Mouse (Mus musculus) lung, embryonic 14.5 days (tissue): ENCODE results near the gene Runx1. TPM values are rescaled to one million over a fixed set of nuclear protein-coding genes. Genes with fewer than 3 reads are reported as not detected.

Source experiments
- ATAC-seq: fragments of 200-750 bp; cut with Nextera tagmentation; 2 replicates; pipeline ENCODE4 v1.8.0; 2017; ENCODE audit warnings: mild to moderate bottlenecking, moderate TSS enrichment, moderate library complexity; ENCODE audit not compliant: insufficient read depth
- DNase-seq: peaks from one replicate; pipeline ENCODE4 v3.0.0-alpha.2; 2015
- H3K27ac ChIP-seq: fragments of 300-500 bp; sonication (generic); 2 replicates; pipeline ENCODE4 v1.5.1; 2014; ENCODE audit warnings: low read depth, mild to moderate bottlenecking, moderate library complexity
- H3K27me3 ChIP-seq: fragments of 300-500 bp; sonication (generic); 2 replicates; pipeline ENCODE4 v1.6.1; 2014; ENCODE audit warnings: low read length, control low read depth; ENCODE audit not compliant: insufficient read depth
- H3K36me3 ChIP-seq: fragments of 300-500 bp; sonication (generic); 2 replicates; pipeline ENCODE4 v1.6.1; 2014; ENCODE audit warnings: control low read depth; ENCODE audit not compliant: insufficient read depth
- H3K4me1 ChIP-seq: fragments of 300-500 bp; sonication (generic); 2 replicates; pipeline ENCODE4 v1.6.1; 2014; ENCODE audit warnings: antibody characterized with exemption, control low read depth; ENCODE audit not compliant: insufficient read depth
- H3K4me2 ChIP-seq: fragments of 300-500 bp; sonication (generic); 2 replicates; pipeline ENCODE4 v1.6.1; 2014; ENCODE audit warnings: mild to moderate bottlenecking
- H3K4me3 ChIP-seq: fragments of 300-500 bp; sonication (generic); 2 replicates; pipeline ENCODE4 v1.5.1; 2014; ENCODE audit warnings: low read depth, low read length
- H3K9ac ChIP-seq: fragments of 300-500 bp; sonication (generic); 2 replicates; pipeline ENCODE4 v1.6.1; 2014
- H3K9me3 ChIP-seq: fragments of 300-500 bp; sonication (generic); 2 replicates; pipeline ENCODE4 v1.6.1; 2016; ENCODE audit warnings: low read depth, low read length, control low read depth
- CTCF ChIP-seq: IDR thresholded peaks from 2 replicates; pipeline ENCODE4 v1.5.1; 2016; ENCODE audit warnings: antibody characterized with exemption, low read depth
- WGBS: fragments of 180-500 bp; shearing (Covaris S2); extraction: QIAGEN DNeasy Blood & Tissue Kit; methylation state at CpG from one replicate; pipeline ENCODE4 v1.1.7; 2014; 5-methylcytosine and 5-hydroxymethylcytosine counted together
- polyA plus RNA-seq: library from polyadenylated mRNA; unstranded; fragments of >200 nt; fragmentation: Nextera tagmentation; extraction: Ambion mirVana; gene quantifications from 2 replicates; pipeline ENCODE4 v1.2.1, GENCODE M21; 2014

Runx1 gene
- polyA plus RNA-seq, 1 experiment from 2014 or later = 10.8 TPM

DNA sequence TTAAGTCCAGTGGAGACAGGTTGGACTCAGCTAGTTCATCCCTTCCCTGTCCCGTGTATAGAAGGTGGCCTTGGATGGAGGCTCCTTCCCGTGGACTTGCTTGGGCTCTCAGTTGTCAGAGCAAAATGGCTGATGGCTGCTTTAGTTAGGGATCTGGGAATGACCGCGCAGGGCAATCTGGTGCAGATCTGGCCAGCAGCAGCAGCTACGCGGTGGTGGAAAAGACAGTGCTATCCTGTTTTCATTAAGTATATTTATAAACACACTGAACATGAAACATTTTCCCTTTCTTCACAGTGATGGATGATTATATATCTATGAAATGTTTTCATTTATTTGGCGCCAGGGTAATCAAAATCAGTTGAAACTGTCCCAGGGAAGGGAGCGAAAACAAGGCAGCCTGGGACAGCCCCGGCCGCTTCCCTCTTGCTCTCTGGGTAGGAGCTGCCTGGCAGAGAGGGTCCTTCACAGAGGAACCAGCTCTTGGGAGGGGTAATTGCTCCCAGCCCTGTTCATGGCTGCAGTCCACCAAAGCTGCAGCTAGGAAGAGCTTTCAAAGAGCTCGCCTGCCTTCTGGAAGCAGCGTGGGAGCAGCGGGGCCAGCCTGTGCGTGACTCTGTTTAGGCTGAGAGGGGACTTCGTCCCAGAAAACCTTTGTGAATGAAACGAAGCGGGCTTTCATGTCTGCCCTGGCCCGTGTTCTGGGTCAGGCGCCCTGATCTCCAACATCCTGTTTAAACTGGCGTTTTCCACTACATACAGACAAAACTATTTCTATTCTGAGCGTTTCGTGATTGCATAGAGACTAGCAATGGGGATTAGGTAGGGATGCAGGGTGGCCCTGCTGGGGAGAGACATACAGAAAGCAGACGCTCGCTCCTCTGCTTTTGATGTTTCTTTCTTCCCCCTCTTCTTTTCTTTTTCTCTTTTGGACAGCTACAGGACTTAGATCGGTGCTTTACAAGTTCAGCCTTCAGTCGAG is 19.6 kb upstream of the Runx1 start:
- H3K4me1 ChIP-seq = peaks cover 9% of the 10 kb centered on the region
- H3K27me3 ChIP-seq = no peaks in the 10 kb centered on the region
- no peak overlapping the region for H3K4me3 ChIP-seq
- ATAC-seq (peak; percentile 90), DNase-seq (peak; percentile 79)
- H3K9ac ChIP-seq = no peak overlapping the region
- peak overlapping the region; percentile 84 for H3K27ac ChIP-seq
- TF ChIP-seq CTCF = peak; percentile 35; the same call in 1 of the 2 replicates
- no peaks in the 10 kb centered on the region for H3K9me3 ChIP-seq
- H3K36me3 ChIP-seq = no peaks in the 10 kb centered on the region
- peak overlapping the region; percentile 32 for H3K4me2 ChIP-seq
- 23% methylated on average over 26 of the region's 26 CpGs for WGBS

DNA sequence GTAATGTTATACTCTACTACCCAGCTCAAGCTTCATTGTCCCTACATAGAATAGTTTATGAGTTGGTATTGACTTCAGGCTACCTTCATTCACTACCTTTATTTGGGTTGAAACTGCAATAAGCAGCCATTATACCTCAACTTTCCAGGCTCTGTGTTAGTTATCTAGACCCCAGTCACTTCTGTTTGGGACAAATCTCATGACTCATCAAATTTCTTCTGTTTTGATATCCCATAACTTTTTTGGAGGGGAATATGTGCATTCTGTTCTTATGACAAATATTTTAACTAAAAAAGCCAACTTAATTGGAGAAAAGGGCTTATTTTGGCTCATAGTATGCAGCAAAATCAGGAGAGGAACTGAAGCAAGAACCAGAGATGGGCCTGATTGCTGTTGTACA is 12.8 kb upstream of the Runx1 start:
- Histone ChIP-seq H3K27me3 (no peaks in the 10 kb centered on the region), H3K27ac (no peak overlapping the region), H3K4me2 (no peak overlapping the region), H3K36me3 (no peaks in the 10 kb centered on the region), H3K9ac (no peak overlapping the region), H3K4me1 (no peaks in the 10 kb centered on the region), H3K9me3 (no peaks in the 10 kb centered on the region), H3K4me3 (no peak overlapping the region)
- ATAC-seq = no peak
- no peak for TF ChIP-seq CTCF
- DNase-seq = no peak

DNA sequence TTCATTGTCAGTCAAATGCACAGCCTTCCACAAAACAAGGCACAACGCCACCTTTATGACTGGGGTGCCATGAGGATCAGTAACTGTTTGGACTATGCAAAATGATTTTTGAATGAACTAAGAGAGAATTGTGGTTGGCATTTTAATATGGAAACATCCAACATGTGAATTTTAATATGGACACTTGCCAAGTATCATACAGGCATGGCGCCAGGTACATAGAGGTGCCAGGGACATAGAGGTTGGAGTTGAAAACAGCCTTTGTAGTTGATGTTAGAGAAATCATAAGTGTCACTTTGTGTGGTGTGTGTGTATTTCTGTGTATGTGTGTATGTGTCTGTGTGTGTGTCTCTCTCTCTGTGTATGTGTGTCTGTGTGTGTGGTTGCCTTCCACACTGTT is 5.4 kb upstream of the Runx1 start:
- H3K9ac ChIP-seq = no peak overlapping the region
- H3K27me3 ChIP-seq = no peaks in the 10 kb centered on the region
- no peak for ATAC-seq
- H3K36me3 ChIP-seq = no peaks in the 10 kb centered on the region
- H3K4me1 ChIP-seq = peaks cover 9% of the 10 kb centered on the region; the same call in 1 of the 2 replicates
- no peak for DNase-seq
- 82% methylated on average over 2 of the region's 2 CpGs for WGBS
- no peak overlapping the region for H3K4me2 ChIP-seq
- no peak for TF ChIP-seq CTCF
- H3K27ac ChIP-seq = no peak overlapping the region
- no peaks in the 10 kb centered on the region for H3K9me3 ChIP-seq
- no peak overlapping the region for H3K4me3 ChIP-seq

DNA sequence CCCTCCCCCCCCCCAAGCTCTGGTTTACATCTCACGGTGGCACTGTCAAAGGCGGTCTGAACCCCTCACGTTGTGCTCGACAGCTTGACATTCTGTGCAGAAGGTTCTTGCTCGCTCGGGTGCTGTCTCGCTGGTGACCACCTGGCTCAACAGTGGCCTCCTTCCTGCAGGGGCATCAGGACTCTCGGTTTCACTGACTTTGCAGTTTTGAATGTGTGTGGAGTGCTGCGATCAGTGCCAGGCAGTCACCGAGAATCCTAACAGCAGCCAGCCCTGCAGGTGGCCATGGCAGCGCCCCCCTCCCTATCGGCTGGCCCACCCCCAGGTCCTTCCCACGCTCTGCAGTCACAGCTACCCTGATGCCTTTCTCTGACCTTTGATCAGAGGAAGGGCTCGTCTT is 4.5 kb upstream of the Runx1 start:
- no peak overlapping the region for H3K9ac ChIP-seq
- H3K4me2 ChIP-seq = 0 out of 2 replicates have a peak overlapping the region, but pooled peaks have one; percentile 15
- no peaks in the 10 kb centered on the region for H3K27me3 ChIP-seq
- WGBS = 37% methylated on average over 14 of the region's 14 CpGs
- TF ChIP-seq CTCF = no peak
- no peak for DNase-seq
- H3K4me1 ChIP-seq = peaks cover 9% of the 10 kb centered on the region; the same call in 1 of the 2 replicates
- no peak overlapping the region for H3K27ac ChIP-seq
- H3K4me3 ChIP-seq = no peak overlapping the region
- H3K9me3 ChIP-seq = no peaks in the 10 kb centered on the region
- ATAC-seq = no peak
- H3K36me3 ChIP-seq = no peaks in the 10 kb centered on the region

DNA sequence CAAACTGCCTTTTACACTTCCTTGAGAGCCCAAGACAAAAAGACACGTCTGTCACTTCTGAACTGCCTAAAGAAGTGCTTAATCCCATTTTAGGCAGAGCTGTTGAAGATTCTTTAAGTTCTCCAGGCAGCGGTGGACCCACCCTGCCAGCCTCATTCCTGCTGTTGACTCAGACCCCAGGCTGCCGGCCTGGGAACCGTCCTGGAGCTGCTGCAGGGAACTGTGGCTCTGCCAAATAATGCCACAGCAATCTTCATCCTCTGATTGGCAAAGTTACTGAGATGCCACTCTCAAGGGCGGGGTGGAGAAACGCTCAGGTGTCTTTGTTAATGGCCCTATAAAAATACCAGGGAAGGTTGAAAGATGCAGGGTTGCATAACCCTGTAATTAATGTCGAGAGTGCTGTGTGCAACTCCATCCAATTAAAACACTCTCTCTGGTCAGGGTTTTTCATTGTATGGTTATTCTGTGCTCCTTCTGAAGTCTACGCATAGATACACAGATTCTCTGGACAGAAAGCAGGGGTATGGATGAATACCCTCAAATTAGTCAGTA is 2.4 kb upstream of the Runx1 start:
- H3K4me3 ChIP-seq = no peak overlapping the region
- TF ChIP-seq CTCF = no peak
- no peaks in the 10 kb centered on the region for H3K9me3 ChIP-seq
- no peak overlapping the region for H3K4me2 ChIP-seq
- DNase-seq (no peak), ATAC-seq (no peak)
- H3K36me3 ChIP-seq = no peaks in the 10 kb centered on the region
- no peak overlapping the region for H3K27ac ChIP-seq
- H3K9ac ChIP-seq = no peak overlapping the region
- H3K4me1 ChIP-seq = peaks cover 9% of the 10 kb centered on the region; the same call in 1 of the 2 replicates
- WGBS = 51% methylated on average over 8 of the region's 8 CpGs
- no peaks in the 10 kb centered on the region for H3K27me3 ChIP-seq

DNA sequence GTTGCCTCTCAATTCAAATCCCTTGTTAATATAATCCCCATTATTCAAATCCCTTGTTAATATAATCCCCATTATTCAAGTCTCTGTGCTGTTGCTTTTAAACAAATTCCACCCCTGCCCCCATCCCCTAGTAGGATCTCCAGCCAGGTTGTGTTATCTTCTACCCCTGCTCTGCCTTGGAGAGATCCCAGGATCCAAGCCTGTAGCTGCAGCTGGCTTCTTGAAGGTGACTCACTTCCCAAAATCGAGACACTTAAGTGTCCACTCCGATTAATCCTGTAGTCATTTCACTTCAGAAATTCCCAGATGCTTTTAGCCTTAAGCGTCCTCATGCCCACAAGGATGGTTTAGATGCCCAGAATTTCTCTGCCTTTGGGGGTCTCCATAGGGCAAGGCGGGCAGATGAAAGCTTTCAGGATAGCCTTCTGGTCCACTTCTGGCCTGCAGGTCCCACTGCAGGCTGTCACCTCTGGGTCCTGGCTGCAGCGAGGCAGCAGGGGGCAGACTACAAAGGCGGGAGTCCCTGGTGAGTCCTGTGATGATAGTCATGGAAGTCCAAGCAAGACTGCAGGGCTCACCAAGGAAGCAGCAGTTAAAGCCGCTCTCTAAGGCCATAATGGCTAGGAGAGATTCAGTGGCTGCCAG is 1.8 kb upstream of the Runx1 start:
- Histone ChIP-seq H3K36me3 (no peaks in the 10 kb centered on the region), H3K4me3 (no peak overlapping the region), H3K27me3 (no peaks in the 10 kb centered on the region), H3K4me1 (peaks cover 9% of the 10 kb centered on the region; the same call in 1 of the 2 replicates), H3K27ac (no peak overlapping the region), H3K9me3 (no peaks in the 10 kb centered on the region), H3K4me2 (no peak overlapping the region), H3K9ac (no peak overlapping the region)
- TF ChIP-seq CTCF = peak; percentile 60
- peak; percentile 60 for DNase-seq
- peak; percentile 50; the same call in 1 of the 2 replicates for ATAC-seq
- WGBS = 56% methylated on average over 7 of the region's 7 CpGs

DNA sequence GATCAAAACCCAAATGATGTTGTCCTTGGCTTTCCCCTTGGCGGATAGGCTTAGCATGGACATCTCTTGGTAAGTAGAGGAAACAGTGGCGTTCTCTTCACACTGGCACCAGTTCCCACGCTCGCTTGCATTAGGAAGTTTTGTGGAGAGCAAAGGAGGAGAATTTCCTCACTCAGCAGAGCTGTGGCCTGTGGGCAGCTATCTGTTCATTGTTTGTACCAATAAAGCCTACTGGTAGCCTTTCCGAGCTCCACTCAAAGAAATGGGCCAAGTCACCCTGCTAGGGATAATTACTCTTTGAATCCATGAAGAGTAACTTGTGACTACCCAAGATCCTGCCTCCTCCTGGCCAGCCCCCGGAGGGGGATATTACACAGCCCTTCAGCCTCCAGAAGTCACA is 734 bp upstream of the Runx1 start:
- Histone ChIP-seq H3K9ac (no peak overlapping the region), H3K4me3 (no peak overlapping the region), H3K27ac (no peak overlapping the region), H3K4me1 (peaks cover 9% of the 10 kb centered on the region; the same call in 1 of the 2 replicates), H3K36me3 (no peaks in the 10 kb centered on the region), H3K27me3 (no peaks in the 10 kb centered on the region), H3K9me3 (no peaks in the 10 kb centered on the region), H3K4me2 (no peak overlapping the region)
- WGBS = 91% methylated on average over 6 of the region's 6 CpGs
- TF ChIP-seq CTCF = no peak
- ATAC-seq (no peak), DNase-seq (no peak)
